28 mouse cellular contexts compared by ENCODE assay signal in the genomic region with DNA sequence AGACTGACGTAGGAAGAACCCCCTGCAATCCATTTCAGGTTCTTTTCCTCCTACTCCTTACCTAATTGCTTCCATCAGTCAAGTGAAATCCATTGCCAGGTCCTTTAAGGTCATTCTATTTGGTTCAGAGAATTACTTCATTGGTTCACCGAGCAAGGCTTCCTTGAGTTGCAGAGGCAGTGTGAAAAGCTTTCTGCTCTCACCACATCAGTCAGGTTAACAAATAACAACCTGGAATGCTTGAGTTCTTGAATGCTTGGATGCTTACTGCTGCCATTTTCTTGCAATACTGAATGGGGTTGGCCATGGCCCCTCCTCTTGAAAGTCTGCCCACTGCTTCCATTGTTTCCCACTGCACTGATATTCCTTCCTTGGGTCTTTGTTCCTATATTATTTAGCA. TPM values are rescaled to one million over a fixed set of nuclear protein-coding genes. Genes with fewer than 3 reads are reported as not detected.
"Had no signal": no experiment of that assay in that cellular context is flagged by ENCODE, and none has a peak within 500 bp of the region (broad histone marks: within the 10 kb centered on the region; RNA-seq: fewer than 3 reads in every experiment).

No protein-coding gene starts in this region.

- H3K27me3 ChIP-seq: heart, embryonic 12.5 days; hindbrain, embryonic 12.5 days; intestine, embryonic 15.5 days; limb, embryonic 12.5 days; liver, embryonic 13.5 days; liver, embryonic 15.5 days had no signal

- ATAC-seq: forebrain, postnatal 0 days; hindbrain, embryonic 16.5 days; inflammation-experienced regulatory T-cells, adult 6 months; intestine, embryonic 15.5 days; intestine, postnatal 0 days; liver, postnatal 0 days had no signal

- H3K36me3 ChIP-seq: heart, embryonic 10.5 days; heart, embryonic 12.5 days; hindbrain, embryonic 10.5 days; hindbrain, embryonic 12.5 days; intestine, embryonic 15.5 days; limb, embryonic 10.5 days; limb, embryonic 12.5 days; liver, embryonic 13.5 days; liver, embryonic 15.5 days had no signal

- H3K4me1 ChIP-seq: hindbrain, embryonic 10.5 days; hindbrain, embryonic 12.5 days; intestine, embryonic 15.5 days; limb, embryonic 10.5 days; limb, embryonic 12.5 days; liver, embryonic 13.5 days; liver, embryonic 15.5 days had no signal

- H3K27ac ChIP-seq: heart, embryonic 10.5 days; hindbrain, embryonic 10.5 days; hindbrain, embryonic 12.5 days; hindbrain, embryonic 14.5 days; intestine, embryonic 15.5 days; limb, embryonic 10.5 days; limb, embryonic 12.5 days; liver, embryonic 13.5 days; liver, embryonic 15.5 days had no signal

- H3K4me2 ChIP-seq: heart, embryonic 12.5 days; hindbrain, embryonic 12.5 days; hindbrain, embryonic 14.5 days; intestine, embryonic 15.5 days; limb, embryonic 12.5 days; liver, embryonic 11.5 days; liver, embryonic 13.5 days; liver, embryonic 15.5 days had no signal

- H3K4me3 ChIP-seq: heart, embryonic 10.5 days; heart, embryonic 12.5 days; hindbrain, embryonic 10.5 days; hindbrain, embryonic 12.5 days; intestine, embryonic 15.5 days; left cerebral cortex, adult 2 months; limb, embryonic 10.5 days; limb, embryonic 12.5 days; liver, embryonic 13.5 days; liver, embryonic 15.5 days had no signal

- H3K9me3 ChIP-seq: heart, embryonic 10.5 days; heart, embryonic 12.5 days; hindbrain, embryonic 10.5 days; hindbrain, embryonic 12.5 days; intestine, embryonic 15.5 days; limb, embryonic 10.5 days; limb, embryonic 12.5 days; liver, embryonic 13.5 days; liver, embryonic 15.5 days had no signal

- H3K9ac ChIP-seq: forebrain, postnatal 0 days; heart, embryonic 12.5 days; hindbrain, embryonic 12.5 days; hindbrain, embryonic 14.5 days; intestine, embryonic 15.5 days; limb, embryonic 12.5 days; liver, embryonic 13.5 days; liver, embryonic 15.5 days; liver, postnatal 0 days had no signal

- DNase-seq: forebrain, postnatal 0 days; gastrocnemius, postnatal 14 days; gastrocnemius, postnatal 36 days; heart, adult 11 months; heart, postnatal 10 days; heart, postnatal 4 days; kidney, adult 9 months; kidney, postnatal 14 days; layer of hippocampus, adult 9-11 months; liver; liver, embryonic 13.5 days; liver, postnatal 0 days had no signal

RNA-seq across cellular contexts. Expression of a gene that starts 28.8 kb away (rescaled TPM):
- total RNA-seq: gastrocnemius, adult 18-20 months; gastrocnemius, adult 8-10 months; gastrocnemius, postnatal 36 days had no signal
- polyA plus RNA-seq: inflammation-experienced regulatory T-cells, adult 6 months; limb, embryonic 10.5 days; liver, postnatal 0 days had no signal
